Mouse (Mus musculus) spleen, postnatal 10 days (tissue): ENCODE measurements around the gene Cbl.
A peak's percentile ranks its signal among the peaks of the same experiment; 100 is the strongest.

ENCODE experiments used
- DNase-seq, 2 experiments: peaks; one replicate each; pipeline ENCODE4 v3.0.0; 2021 to 2022; ENCODE audit warnings: low spot score in 2 of 2

The Cbl gene

GRCm38 (mm10) chr9:44240399-44240798, 6.5 kb upstream of the Cbl start, which contains the start of gene Ccdc153:
Gene Ccdc153, plus strand, starts transcription at chr9:44240676.
- DNase-seq: no peak

GRCm38 (mm10) chr9:44239447-44239846, 5.6 kb upstream of the Cbl start:
- DNase-seq: peak; percentile 43 to 70

GRCm38 (mm10) chr9:44238501-44239190, 4.8 kb upstream of the Cbl start:
- DNase-seq: no peak

- DNase-seq: no peak
These were observed 3.3 kb upstream of the Cbl start for GRCm38 (mm10) chr9:44237128-44237527.

GRCm38 (mm10) chr9:44236601-44237000, 2.8 kb upstream of the Cbl start:
- no peak for DNase-seq

- DNase-seq: peak; percentile 59 to 82
These were observed 904 bp upstream of the Cbl start for GRCm38 (mm10) chr9:44234479-44235427.

GRCm38 (mm10) chr9:44233021-44233801, 638 bp downstream of the Cbl start:
- peak; percentile 50 to 58 for DNase-seq

GRCm38 (mm10) chr9:44231609-44232008, 2.2 kb downstream of the Cbl start:
- DNase-seq: no peak

- no peak for DNase-seq
These were observed 7.9 kb downstream of the Cbl start for GRCm38 (mm10) chr9:44225993-44226392.

- peak in 1 of 2 experiments; percentile 25 for DNase-seq
These were observed 20.3 kb downstream of the Cbl start for GRCm38 (mm10) chr9:44213538-44213937.

GRCm38 (mm10) chr9:44212406-44212805, 21.4 kb downstream of the Cbl start:
- DNase-seq: no peak

- DNase-seq: no peak
These were observed 24.4 kb downstream of the Cbl start for GRCm38 (mm10) chr9:44209416-44209815.

GRCm38 (mm10) chr9:44207840-44208239, 26.0 kb downstream of the Cbl start:
- no peak for DNase-seq

- no peak for DNase-seq
These were observed 33.4 kb downstream of the Cbl start for GRCm38 (mm10) chr9:44200458-44200857.

GRCm38 (mm10) chr9:44199580-44199979, 34.3 kb downstream of the Cbl start:
- no peak for DNase-seq

GRCm38 (mm10) chr9:44199166-44199565, 34.7 kb downstream of the Cbl start:
- DNase-seq: no peak

- DNase-seq: peak in 1 of 2 experiments; percentile 32
These were observed 37.5 kb downstream of the Cbl start for GRCm38 (mm10) chr9:44196354-44196753.

- no peak for DNase-seq
These were observed 39.8 kb downstream of the Cbl start for GRCm38 (mm10) chr9:44194000-44194399.

GRCm38 (mm10) chr9:44192794-44193193, 41.1 kb downstream of the Cbl start:
- DNase-seq: no peak

GRCm38 (mm10) chr9:44192312-44192711, 41.5 kb downstream of the Cbl start:
- DNase-seq: no peak

- no peak for DNase-seq
These were observed 42.7 kb downstream of the Cbl start for GRCm38 (mm10) chr9:44191166-44191565.

- DNase-seq: no peak
These were observed 45.6 kb downstream of the Cbl start for GRCm38 (mm10) chr9:44188223-44188622.
